Mouse (Mus musculus) G1E (cell line): Measurements from ENCODE around the gene Sec16a. TPM values are rescaled to one million over a fixed set of nuclear protein-coding genes. Genes with fewer than 3 reads are reported as not detected.

Experiments
- ATAC-seq: 2 replicates; pipeline ENCODE4 v1.8.0; 2016; ENCODE audit warnings: mild to moderate bottlenecking; ENCODE audit not compliant: insufficient number of reproducible peaks, poor library complexity, low FRiP score, severe bottlenecking; ENCODE audit errors: extremely low read depth
- DNase-seq: peaks from one replicate; pipeline ENCODE4 v3.0.0; 2012; ENCODE audit warnings: low spot score
- H3K27me3 ChIP-seq: 2 replicates; pipeline ENCODE4 v1.6.1; 2012; ENCODE audit warnings: mild to moderate bottlenecking, low read length, inconsistent platforms; ENCODE audit not compliant: insufficient read depth
- H3K36me3 ChIP-seq: replicated peaks from 2 replicates; pipeline ENCODE3; 2012; ENCODE audit warnings: mild to moderate bottlenecking, inconsistent platforms
- H3K4me1 ChIP-seq: 2 replicates; pipeline ENCODE4 v1.6.1; 2012; ENCODE audit warnings: low read depth, low read length, inconsistent platforms, mixed read lengths; ENCODE audit not compliant: insufficient read depth
- H3K4me3 ChIP-seq: 2 replicates; pipeline ENCODE4 v1.5.1; 2012; ENCODE audit warnings: low read depth, mild to moderate bottlenecking, inconsistent platforms, low read length, moderate library complexity, mixed read lengths
- H3K9me3 ChIP-seq: replicated peaks from 2 replicates; pipeline ENCODE4 v1.6.1; 2012; ENCODE audit warnings: inconsistent platforms
- CTCF ChIP-seq: IDR thresholded peaks from 2 replicates; pipeline ENCODE4 v1.5.1; 2012; ENCODE audit warnings: low read depth, low read length, inconsistent platforms, mixed read lengths
- GATA1 ChIP-seq: IDR thresholded peaks from 2 replicates; pipeline ENCODE4 v1.6.1; 2012; ENCODE audit warnings: borderline replicate concordance, low read length, inconsistent platforms, mixed read lengths
- GATA2 ChIP-seq: IDR thresholded peaks from 2 replicates; pipeline ENCODE4 v1.6.1; 2012; ENCODE audit warnings: low read depth, low read length, inconsistent platforms, borderline replicate concordance
- POLR2AphosphoS5 ChIP-seq: IDR thresholded peaks from 2 replicates; pipeline ENCODE4 v1.6.1; 2012; ENCODE audit warnings: low read depth, low read length, inconsistent platforms; ENCODE audit not compliant: insufficient replicate concordance
- TAL1 ChIP-seq: conservative IDR thresholded peaks from 2 replicates; pipeline ENCODE4 v1.6.1; 2012; ENCODE audit warnings: low read depth, low read length, inconsistent platforms, mixed read lengths
- polyA plus RNA-seq: library from polyadenylated mRNA; stranded (reverse); fragments of >175 nt; gene quantifications from 2 replicates; pipeline ENCODE4 v1.2.3, GENCODE M21; 2012
- total RNA-seq, 2 experiments: library from RNA; stranded (forward) in 1 of 2; stranded (reverse) in 1 of 2; fragments of 200-1000 nt in 1 of 2; fragments of >200 nt in 1 of 2; fragmentation: Nextera tagmentation in 1 of 2; gene quantifications; 2 replicates each; pipeline ENCODE4 v1.2.3; 2014 to 2017

Gene Sec16a
- total and polyA plus RNA-seq, 3 experiments: 34.4 to 83.5 (median 37.8) TPM

- Histone ChIP-seq H3K36me3 (peaks cover 84% of the 10 kb centered on the region), H3K4me3 (peak within 1 kb of the TSS; percentile 84), H3K9me3 (no peaks in the 10 kb centered on the region), H3K4me1 (peaks cover 42% of the 10 kb centered on the region), H3K27me3 (no peaks in the 10 kb centered on the region)
- peak; percentile 91 for DNase-seq
- ATAC-seq: peak; percentile 61
- peak; percentile 81 for TF ChIP-seq CTCF
- no peak for TF ChIP-seq POLR2AphosphoS5
- no peak for TF ChIP-seq GATA1
- TF ChIP-seq GATA2: no peak
Observed at GRCm38 (mm10) chr2:26408515-26409356, 36.3 kb downstream of the Sec16a start, which contains the start of gene Inpp5e. TSS of gene Inpp5e (minus strand) at chr2:26409203.

GRCm38 (mm10) chr2:26403306-26403705 lies 41.7 kb downstream of the Sec16a start:
- DNase-seq: no peak
- H3K4me1 ChIP-seq: peaks cover 41% of the 10 kb centered on the region
- peaks cover 92% of the 10 kb centered on the region for H3K36me3 ChIP-seq
- no peak for TF ChIP-seq TAL1
- no peak for TF ChIP-seq GATA1
- TF ChIP-seq GATA2: no peak
- TF ChIP-seq CTCF: no peak
- TF ChIP-seq POLR2AphosphoS5: no peak
- no peaks in the 10 kb centered on the region for H3K27me3 ChIP-seq
- H3K4me3 ChIP-seq: no peak overlapping the region
- no peak for ATAC-seq
- H3K9me3 ChIP-seq: no peaks in the 10 kb centered on the region

- no peak for TF ChIP-seq TAL1
- no peak for TF ChIP-seq GATA1
- no peak for TF ChIP-seq GATA2
- no peak for TF ChIP-seq CTCF
- TF ChIP-seq POLR2AphosphoS5: no peak
- no peak for DNase-seq
- no peak for ATAC-seq
Observed at GRCm38 (mm10) chr2:26402265-26402664, 42.8 kb downstream of the Sec16a start.

GRCm38 (mm10) chr2:26401023-26401422 lies 44.0 kb downstream of the Sec16a start:
- DNase-seq (no peak), ATAC-seq (no peak)
- Histone ChIP-seq H3K9me3 (no peaks in the 10 kb centered on the region), H3K36me3 (peaks cover 94% of the 10 kb centered on the region), H3K27me3 (no peaks in the 10 kb centered on the region), H3K4me3 (no peak overlapping the region), H3K4me1 (peaks cover 18% of the 10 kb centered on the region)
- TF ChIP-seq TAL1 (no peak), POLR2AphosphoS5 (peak; percentile 82; the same call in 1 of the 2 replicates)

More at GRCm38 (mm10) chr2:26402265-26402664, 42.8 kb downstream of the Sec16a start:
- peaks cover 94% of the 10 kb centered on the region for H3K36me3 ChIP-seq
- H3K27me3 ChIP-seq: no peaks in the 10 kb centered on the region
- no peaks in the 10 kb centered on the region for H3K9me3 ChIP-seq
- no peak overlapping the region for H3K4me3 ChIP-seq
- peaks cover 30% of the 10 kb centered on the region for H3K4me1 ChIP-seq

GRCm38 (mm10) chr2:26400296-26400695 lies 44.7 kb downstream of the Sec16a start:
- TF ChIP-seq TAL1 (no peak), GATA1 (no peak), CTCF (no peak), POLR2AphosphoS5 (no peak), GATA2 (no peak)
- Histone ChIP-seq H3K4me3 (no peak overlapping the region), H3K36me3 (peaks cover 94% of the 10 kb centered on the region), H3K27me3 (no peaks in the 10 kb centered on the region), H3K9me3 (no peaks in the 10 kb centered on the region), H3K4me1 (peaks cover 12% of the 10 kb centered on the region)
- no peak for DNase-seq
- ATAC-seq: no peak

GRCm38 (mm10) chr2:26399647-26400046 lies 45.4 kb downstream of the Sec16a start:
- TF ChIP-seq CTCF (no peak), POLR2AphosphoS5 (no peak), GATA1 (no peak), TAL1 (no peak), GATA2 (no peak)
- no peak for ATAC-seq
- H3K36me3 ChIP-seq: peaks cover 94% of the 10 kb centered on the region

GRCm38 (mm10) chr2:26398978-26399377 lies 46.0 kb downstream of the Sec16a start:
- no peak for ATAC-seq

More at GRCm38 (mm10) chr2:26399647-26400046, 45.4 kb downstream of the Sec16a start:
- H3K4me1 ChIP-seq: peaks cover 7% of the 10 kb centered on the region
- no peaks in the 10 kb centered on the region for H3K9me3 ChIP-seq
- no peaks in the 10 kb centered on the region for H3K27me3 ChIP-seq
- no peak overlapping the region for H3K4me3 ChIP-seq
- no peak for DNase-seq

More at GRCm38 (mm10) chr2:26398978-26399377, 46.0 kb downstream of the Sec16a start:
- H3K36me3 ChIP-seq: peaks cover 98% of the 10 kb centered on the region
- peaks cover 8% of the 10 kb centered on the region for H3K4me1 ChIP-seq
- TF ChIP-seq POLR2AphosphoS5: no peak; the same call in 1 of the 2 replicates
- TF ChIP-seq CTCF: no peak
- no peak for TF ChIP-seq TAL1
- no peak for TF ChIP-seq GATA2
- TF ChIP-seq GATA1: no peak
- no peaks in the 10 kb centered on the region for H3K27me3 ChIP-seq
- H3K4me3 ChIP-seq: no peak overlapping the region
- DNase-seq: no peak
- H3K9me3 ChIP-seq: no peaks in the 10 kb centered on the region
